9 mouse cellular contexts compared by ENCODE assay signal in the genomic region with DNA sequence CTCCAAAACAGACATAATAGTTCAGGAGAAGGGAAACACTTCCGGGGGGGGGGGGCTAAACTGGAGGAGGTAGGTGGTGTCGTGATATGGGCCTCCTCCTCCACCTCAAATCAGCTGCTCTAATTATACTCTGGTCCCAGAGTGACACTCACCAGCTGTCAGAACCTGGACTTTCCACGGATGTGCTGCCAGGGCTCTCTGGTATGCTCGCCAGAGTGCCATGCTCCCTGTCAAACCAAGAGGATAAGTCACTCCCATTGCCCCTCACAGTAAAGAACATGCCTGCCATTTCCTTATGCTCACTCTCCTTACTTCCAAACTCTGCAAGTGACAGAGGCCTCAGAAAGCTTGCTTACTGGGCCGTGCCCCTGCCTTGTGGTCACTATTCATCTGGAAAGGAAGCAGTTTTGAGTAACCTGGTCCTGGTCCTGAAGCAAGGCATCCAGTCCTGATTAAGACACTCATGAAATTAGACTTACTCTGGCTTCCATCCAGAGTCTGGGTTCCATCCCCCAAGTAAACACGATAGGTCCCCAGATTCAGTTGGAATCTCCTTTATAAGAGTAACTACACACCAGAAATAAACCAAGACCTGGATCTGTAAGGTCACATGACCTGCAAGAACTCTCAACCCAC. TPM values are rescaled to one million over a fixed set of nuclear protein-coding genes. Genes with fewer than 3 reads are reported as not detected.
DNase-seq lines count a peak whose midpoint lies in the region; ATAC-seq and TF ChIP-seq lines count a peak whose summit lies in the region.
"Had no signal": no experiment of that assay in that cellular context is flagged by ENCODE, and none has a peak within 500 bp of the region (broad histone marks: within the 10 kb centered on the region; RNA-seq: fewer than 3 reads in every experiment).

No protein-coding gene starts in this region.

- H3K27ac ChIP-seq in kidney, embryonic 14.5 days (ENCODE audit: low read depth, low read length), result no peak overlapping the region
- no peak overlapping the region for H3K27ac ChIP-seq in embryonic fibroblast, embryonic 13.5 days (ENCODE audit: insufficient read depth, low read length)
- H3K27ac ChIP-seq in heart, postnatal 0 days (ENCODE audit: low read depth), result peak overlapping the region; percentile 68; the same call in 1 of the 2 replicates
- no peak overlapping the region for H3K27ac ChIP-seq in liver, embryonic 13.5 days

- H3K4me1 ChIP-seq in kidney, embryonic 14.5 days (ENCODE audit: control insufficient read depth, insufficient read depth, low read length), result peaks cover 5% of the 10 kb centered on the region
- peaks cover 4% of the 10 kb centered on the region for H3K4me1 ChIP-seq in embryonic fibroblast, embryonic 13.5 days (ENCODE audit: control insufficient read depth, insufficient read depth, low read length)
- peaks cover 6% of the 10 kb centered on the region for H3K4me1 ChIP-seq in heart, postnatal 0 days (ENCODE audit: control insufficient read depth, insufficient read depth)
- H3K4me1 ChIP-seq in liver, embryonic 13.5 days (replicated peaks), result peaks cover 26% of the 10 kb centered on the region

- 34% methylated on average over 6 of the region's 6 CpGs for WGBS in kidney, embryonic 14.5 days
- WGBS in heart, postnatal 0 days, result 26% methylated on average over 6 of the region's 6 CpGs
- 34% methylated on average over 6 of the region's 6 CpGs for WGBS in liver, embryonic 13.5 days (ENCODE audit: insufficient replicate concordance)

- ATAC-seq in kidney, embryonic 14.5 days (ENCODE audit: low FRiP score, low TSS enrichment), result peak; percentile 30; the same call in 1 of the 2 replicates
- ATAC-seq in heart, postnatal 0 days (ENCODE audit: insufficient read depth, low read depth), result 0 out of 2 replicates have a peak, but pooled peaks have one; percentile 3
- ATAC-seq in liver, embryonic 13.5 days (ENCODE audit: low read depth), result peak; percentile 7; the same call in 1 of the 2 replicates

- TF ChIP-seq POLR2A in embryonic fibroblast, embryonic 13.5 days (IDR thresholded peaks at IDR 0.05; ENCODE audit: low read depth, low read length), result no peak

- no peak for TF ChIP-seq EP300 in heart, postnatal 0 days (IDR thresholded peaks at IDR 0.05; ENCODE audit: low read depth)

- TF ChIP-seq CTCF in embryonic fibroblast, embryonic 13.5 days (IDR thresholded peaks at IDR 0.05; ENCODE audit: borderline replicate concordance, insufficient read depth, low read length), result no peak
- TF ChIP-seq CTCF in heart, postnatal 0 days (IDR thresholded peaks at IDR 0.05; ENCODE audit: low read depth), result no peak

- peaks cover 29% of the 10 kb centered on the region for H3K36me3 ChIP-seq in kidney, embryonic 14.5 days (ENCODE audit: control insufficient read depth, insufficient read depth, low read length)
- peaks cover 28% of the 10 kb centered on the region for H3K36me3 ChIP-seq in heart, postnatal 0 days (replicated peaks; ENCODE audit: control insufficient read depth, insufficient read depth, low read length)
- H3K36me3 ChIP-seq in liver, embryonic 13.5 days, result peaks cover 29% of the 10 kb centered on the region

- peak overlapping the region; percentile 65 for H3K9ac ChIP-seq in kidney, embryonic 14.5 days (ENCODE audit: low read depth, low read length)
- H3K9ac ChIP-seq in heart, postnatal 0 days (replicated peaks; ENCODE audit: low read depth, low read length), result peak overlapping the region; percentile 68
- H3K9ac ChIP-seq in liver, embryonic 13.5 days, result peak overlapping the region; percentile 77

- DNase-seq in kidney, adult 11 months, result no peak
- DNase-seq in heart, postnatal 0 days (ENCODE audit: low spot score), result peak; percentile 10
- DNase-seq in liver, embryonic 13.5 days, result no peak
- peak; percentile 58 for DNase-seq in skeletal muscle tissue, adult 2 months (ENCODE audit: low read depth, low spot score)
- DNase-seq in spleen, postnatal 4 days (ENCODE audit: low spot score in 2 of 2), result no peak
- DNase-seq in thymus, postnatal 10 days (ENCODE audit: low spot score in 2 of 2), result no peak

- H3K27me3 ChIP-seq in kidney, embryonic 14.5 days (ENCODE audit: control insufficient read depth, insufficient read depth, low read length), result no peaks in the 10 kb centered on the region
- H3K27me3 ChIP-seq in heart, postnatal 0 days (ENCODE audit: control insufficient read depth, insufficient read depth, low read length), result no peaks in the 10 kb centered on the region
- no peaks in the 10 kb centered on the region for H3K27me3 ChIP-seq in liver, embryonic 13.5 days

- peak overlapping the region; percentile 58 for H3K4me3 ChIP-seq in kidney, embryonic 14.5 days (ENCODE audit: low read length)
- H3K4me3 ChIP-seq in embryonic fibroblast, embryonic 13.5 days (ENCODE audit: insufficient read depth, low read length), result peak overlapping the region; percentile 59
- H3K4me3 ChIP-seq in heart, postnatal 0 days (ENCODE audit: low read depth, low read length), result peak overlapping the region; percentile 73
- peak overlapping the region; percentile 72 for H3K4me3 ChIP-seq in liver, embryonic 13.5 days (replicated peaks)

- H3K4me2 ChIP-seq in kidney, embryonic 14.5 days (replicated peaks; ENCODE audit: low read depth, low read length), result peak overlapping the region; percentile 80
- H3K4me2 ChIP-seq in heart, postnatal 0 days (ENCODE audit: low read depth, low read length), result peak overlapping the region; percentile 77
- peak overlapping the region; percentile 75 for H3K4me2 ChIP-seq in liver, embryonic 13.5 days

- no peaks in the 10 kb centered on the region for H3K9me3 ChIP-seq in kidney, embryonic 14.5 days (ENCODE audit: control insufficient read depth, low read length)
- no peaks in the 10 kb centered on the region for H3K9me3 ChIP-seq in heart, postnatal 0 days (replicated peaks; ENCODE audit: control insufficient read depth, low read length)
- no peaks in the 10 kb centered on the region for H3K9me3 ChIP-seq in liver, embryonic 13.5 days (replicated peaks)

RNA-seq across cellular contexts. Expression of gene Mpv17, which starts 0.4 kb away (rescaled TPM):
- polyA plus RNA-seq in kidney, embryonic 14.5 days (2014; fragmentation: Nextera tagmentation; extraction: Ambion mirVana), result 67.5 and 68.3 TPM in 2 replicates
- polyA plus RNA-seq in embryonic fibroblast, embryonic 13.5 days (2011; ENCODE audit: insufficient read length, low read depth, missing spikeins), result 54.0 and 57.7 TPM in 2 replicates
- total RNA-seq in heart, postnatal 0 days (2014; rRNA removed; ENCODE audit: low replicate concordance), result 157 and 202 TPM in 2 replicates
- 80.1 and 83.0 TPM in 2 replicates for polyA plus RNA-seq in heart, postnatal 0 days (2015; fragmentation: Nextera tagmentation; extraction: Ambion mirVana)
- 18.9 and 19.9 TPM in 2 replicates for polyA plus RNA-seq in liver, embryonic 13.5 days (2015; fragmentation: Nextera tagmentation; extraction: Ambion mirVana)

RNA-seq across cellular contexts. Expression of gene Ucn, which starts 15.0 kb away (rescaled TPM):
- polyA plus RNA-seq in kidney, embryonic 14.5 days (2014; fragmentation: Nextera tagmentation; extraction: Ambion mirVana), result not detected in 2 replicates
- polyA plus RNA-seq in embryonic fibroblast, embryonic 13.5 days (2011; ENCODE audit: insufficient read length, low read depth, missing spikeins), result not detected in 2 replicates
- not detected in 2 replicates for total RNA-seq in heart, postnatal 0 days (2014; rRNA removed; ENCODE audit: low replicate concordance)
- polyA plus RNA-seq in heart, postnatal 0 days (2015; fragmentation: Nextera tagmentation; extraction: Ambion mirVana), result not detected in 2 replicates
- not detected in 2 replicates for polyA plus RNA-seq in liver, embryonic 13.5 days (2015; fragmentation: Nextera tagmentation; extraction: Ambion mirVana)
- polyA plus RNA-seq: gonadal fat pad, adult 2 months had no signal

RNA-seq across cellular contexts. Expression of gene Gm29609, which starts 26.1 kb away (rescaled TPM):
- polyA plus RNA-seq in kidney, embryonic 14.5 days (2014; fragmentation: Nextera tagmentation; extraction: Ambion mirVana), result 1.4 and 1.6 TPM in 2 replicates
- polyA plus RNA-seq in embryonic fibroblast, embryonic 13.5 days (2011; ENCODE audit: insufficient read length, low read depth, missing spikeins), result 2.7 and 3.8 TPM in 2 replicates
- total RNA-seq in heart, postnatal 0 days (2014; rRNA removed; ENCODE audit: low replicate concordance), result 6.6 and 9.9 TPM in 2 replicates
- polyA plus RNA-seq in heart, postnatal 0 days (2015; fragmentation: Nextera tagmentation; extraction: Ambion mirVana), result 0.80 and 1.1 TPM in 2 replicates
- polyA plus RNA-seq in liver, embryonic 13.5 days (2015; fragmentation: Nextera tagmentation; extraction: Ambion mirVana), result 0.36 and 0.52 TPM in 2 replicates

RNA-seq across cellular contexts. Expression of gene Gtf3c2, which starts 26.3 kb away (rescaled TPM):
- polyA plus RNA-seq in kidney, embryonic 14.5 days (2014; fragmentation: Nextera tagmentation; extraction: Ambion mirVana), result 51.6 and 85.6 TPM in 2 replicates
- polyA plus RNA-seq in embryonic fibroblast, embryonic 13.5 days (2011; ENCODE audit: insufficient read length, low read depth, missing spikeins), result 51.0 and 69.2 TPM in 2 replicates
- total RNA-seq in heart, postnatal 0 days (2014; rRNA removed; ENCODE audit: low replicate concordance), result 15.7 and 42.7 TPM in 2 replicates
- 18.3 and 20.5 TPM in 2 replicates for polyA plus RNA-seq in heart, postnatal 0 days (2015; fragmentation: Nextera tagmentation; extraction: Ambion mirVana)
- 31.5 and 37.0 TPM in 2 replicates for polyA plus RNA-seq in liver, embryonic 13.5 days (2015; fragmentation: Nextera tagmentation; extraction: Ambion mirVana)

RNA-seq across cellular contexts. Expression of gene Trim54, which starts 37.1 kb away (rescaled TPM):
- polyA plus RNA-seq in kidney, embryonic 14.5 days (2014; fragmentation: Nextera tagmentation; extraction: Ambion mirVana), result not detected in 2 replicates
- not detected in 2 replicates for polyA plus RNA-seq in embryonic fibroblast, embryonic 13.5 days (2011; ENCODE audit: insufficient read length, low read depth, missing spikeins)
- 4.2 and 8.8 TPM in 2 replicates for total RNA-seq in heart, postnatal 0 days (2014; rRNA removed; ENCODE audit: low replicate concordance)
- polyA plus RNA-seq in heart, postnatal 0 days (2015; fragmentation: Nextera tagmentation; extraction: Ambion mirVana), result 16.4 and 16.5 TPM in 2 replicates
- polyA plus RNA-seq in liver, embryonic 13.5 days (2015; fragmentation: Nextera tagmentation; extraction: Ambion mirVana), result 0.13 TPM in 2 replicates

Comparison
In these comparisons a context has a peak if more than half of its experiments do, and no peak if none do; other contexts are left out.
1. DNase-seq: peak in heart, postnatal 0 days (single experiment) and skeletal muscle tissue, adult 2 months (single experiment); none in kidney, adult 11 months (single experiment), liver, embryonic 13.5 days (single experiment), spleen, postnatal 4 days (0 of 2) and thymus, postnatal 10 days (0 of 2).
2. Peak in every context shown above with its lines, with median percentiles within 50 percentile points of each other: ATAC-seq, H3K4me2 ChIP-seq, H3K4me3 ChIP-seq and H3K9ac ChIP-seq.